Mouse (Mus musculus) forebrain, postnatal 0 days (tissue): ENCODE data around the gene Acot4. TPM values are rescaled to one million over a fixed set of nuclear protein-coding genes. Genes with fewer than 3 reads are reported as not detected.
"Not testable (repeated sequence)": the region's sequence is repeated elsewhere in the genome, so short reads cannot be mapped to it uniquely, and the experiment has no call there.

Experiments used
- ATAC-seq: fragments of 200-750 bp; cut with Nextera tagmentation; 2 replicates; pipeline ENCODE4 v1.8.0; 2017; ENCODE audit warnings: mild to moderate bottlenecking, moderate library complexity
- DNase-seq: peaks from one replicate; pipeline ENCODE4 v3.0.0-alpha.2; 2015
- H3K27ac ChIP-seq: fragments of 300-500 bp; sonication (generic); 2 replicates; pipeline ENCODE4 v1.5.1; 2014; ENCODE audit warnings: low read depth, mild to moderate bottlenecking, antibody characterized with exemption, low read length, moderate library complexity, mixed read lengths
- H3K27me3 ChIP-seq: fragments of 300-500 bp; sonication (generic); 2 replicates; pipeline ENCODE4 v1.6.1; 2014; ENCODE audit warnings: mild to moderate bottlenecking, low read length, mixed read lengths; ENCODE audit not compliant: insufficient read depth
- H3K36me3 ChIP-seq: fragments of 300-500 bp; sonication (generic); 2 replicates; pipeline ENCODE4 v1.6.1; 2014; ENCODE audit warnings: mild to moderate bottlenecking, moderate library complexity; ENCODE audit not compliant: insufficient read depth
- H3K4me1 ChIP-seq: fragments of 300-500 bp; sonication (generic); 2 replicates; pipeline ENCODE4 v1.6.1; 2014; ENCODE audit warnings: antibody characterized with exemption; ENCODE audit not compliant: insufficient read depth
- H3K4me2 ChIP-seq: fragments of 300-500 bp; sonication (generic); 2 replicates; pipeline ENCODE4 v1.6.1; 2014; ENCODE audit warnings: low read depth, mild to moderate bottlenecking, moderate library complexity
- H3K4me3 ChIP-seq: fragments of 300-500 bp; sonication (generic); 2 replicates; pipeline ENCODE4 v1.5.1; 2014; ENCODE audit warnings: low read depth, low read length, mixed read lengths
- H3K9ac ChIP-seq: fragments of 300-500 bp; sonication (generic); 2 replicates; pipeline ENCODE4 v1.6.1; 2014; ENCODE audit warnings: mild to moderate bottlenecking
- H3K9me3 ChIP-seq: fragments of 300-500 bp; sonication (generic); 2 replicates; pipeline ENCODE4 v1.6.1; 2016; ENCODE audit warnings: low read length
- CTCF ChIP-seq: sonication (generic); IDR thresholded peaks from 2 replicates; pipeline ENCODE4 v1.5.1; 2016; ENCODE audit warnings: antibody characterized with exemption, control low read depth, low read depth
- WGBS: fragments of 180-500 bp; shearing (Covaris S2); extraction: QIAGEN DNeasy Blood & Tissue Kit; methylation state at CpG from one replicate; pipeline ENCODE4 v1.1.7; 2014; 5-methylcytosine and 5-hydroxymethylcytosine counted together
- polyA plus RNA-seq: library from polyadenylated mRNA; unstranded; fragments of >200 nt; fragmentation: Nextera tagmentation; extraction: Ambion mirVana; gene quantifications from 2 replicates; pipeline ENCODE4 v1.2.1, GENCODE M21; 2015
- total RNA-seq: library from RNA; depleted of rRNA; stranded (reverse); fragments of >200 nt; gene quantifications from 2 replicates; pipeline ENCODE4 v1.2.3, GENCODE M21; 2014

Gene Acot4
- total and polyA plus RNA-seq, 2 experiments from 2014 or later: 0.86 to 1.1 TPM

DNA sequence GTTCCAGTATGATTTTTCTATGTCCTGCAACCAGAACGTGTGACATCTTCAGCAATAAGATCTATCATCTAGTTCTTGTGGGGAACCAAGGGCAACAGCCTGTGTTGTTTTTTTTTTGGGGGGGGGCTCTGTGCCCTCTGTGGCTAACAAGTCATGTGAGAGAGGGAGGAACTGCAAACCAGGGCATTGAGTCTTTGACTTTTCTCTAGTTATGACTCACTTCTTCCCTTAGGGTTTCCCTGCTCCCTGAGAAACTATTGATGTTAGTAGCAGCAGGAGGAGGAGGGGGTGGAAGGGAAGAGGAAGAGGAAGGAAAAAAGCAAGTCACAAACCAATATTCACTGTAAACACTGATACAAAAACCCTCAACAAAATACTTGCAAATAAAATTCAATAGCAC lies 34.3 kb upstream of the Acot4 start:
- no peak overlapping the region for H3K4me3 ChIP-seq
- no peak overlapping the region for H3K4me2 ChIP-seq
- H3K4me1 ChIP-seq: 0 out of 2 replicates have a peak, but pooled peaks cover 2% of the 10 kb centered on the region
- ATAC-seq (no peak), DNase-seq (no peak)
- H3K27me3 ChIP-seq: no peaks in the 10 kb centered on the region
- H3K36me3 ChIP-seq: no peaks in the 10 kb centered on the region
- H3K9ac ChIP-seq: no peak overlapping the region
- H3K9me3 ChIP-seq: no peaks in the 10 kb centered on the region
- 88% methylated on average over 1 of the region's 1 CpGs for WGBS
- no peak overlapping the region for H3K27ac ChIP-seq
- TF ChIP-seq CTCF: no peak

DNA sequence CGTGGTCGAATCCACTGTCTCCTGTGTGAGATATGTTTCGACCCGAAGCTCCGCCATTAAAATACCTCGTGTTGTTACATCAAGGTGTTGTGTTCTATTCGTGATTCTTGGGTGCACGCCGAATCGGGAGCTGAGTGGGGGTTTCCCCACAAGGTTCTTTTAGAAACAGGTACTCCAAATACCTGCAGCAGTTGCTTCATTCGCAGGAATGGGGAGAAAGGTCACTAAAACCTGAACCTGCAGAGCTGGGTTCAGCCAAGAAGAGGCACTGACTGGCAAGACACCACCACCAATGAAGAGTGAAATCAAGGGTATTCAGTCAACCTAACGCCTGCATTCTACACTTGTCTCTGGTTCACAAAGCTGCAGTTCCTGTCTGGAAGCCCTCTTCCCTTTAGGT lies 29.9 kb upstream of the Acot4 start:
- no peak overlapping the region for H3K4me2 ChIP-seq
- H3K36me3 ChIP-seq: no peaks in the 10 kb centered on the region
- no peak overlapping the region for H3K9ac ChIP-seq
- H3K4me3 ChIP-seq: no peak overlapping the region
- no peaks in the 10 kb centered on the region for H3K27me3 ChIP-seq
- H3K27ac ChIP-seq: peak overlapping the region; percentile 66
- ATAC-seq: no peak
- 87% methylated on average over 12 of the region's 12 CpGs for WGBS
- H3K4me1 ChIP-seq: peaks cover 16% of the 10 kb centered on the region
- no peaks in the 10 kb centered on the region for H3K9me3 ChIP-seq
- no peak for TF ChIP-seq CTCF
- no peak for DNase-seq

DNA sequence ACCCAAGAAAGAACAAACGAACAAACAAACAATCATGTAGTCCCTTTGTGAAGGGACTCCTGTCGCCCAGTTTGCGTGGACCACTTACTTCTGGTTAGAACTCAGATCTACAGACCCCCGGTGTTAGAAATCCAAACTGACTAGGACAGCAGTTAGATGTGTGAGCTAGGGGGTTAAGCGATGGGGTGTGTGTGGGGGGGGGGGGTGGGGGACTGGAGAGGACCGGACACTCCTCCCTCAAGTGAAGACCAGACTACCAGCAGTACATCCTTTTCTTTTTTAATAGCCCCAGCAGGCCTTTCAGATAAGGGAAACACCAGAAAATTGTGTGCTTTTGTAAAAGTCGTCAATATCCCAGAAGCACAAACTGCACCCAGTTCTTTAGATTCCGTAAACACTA lies 29.4 kb upstream of the Acot4 start:
- no peaks in the 10 kb centered on the region for H3K36me3 ChIP-seq
- H3K4me3 ChIP-seq: peak overlapping the region; percentile 48
- TF ChIP-seq CTCF: no peak
- DNase-seq (no peak), ATAC-seq (no peak)
- no peaks in the 10 kb centered on the region for H3K27me3 ChIP-seq
- H3K27ac ChIP-seq: peak overlapping the region; percentile 66
- H3K9ac ChIP-seq: peak overlapping the region; percentile 58; the same call in 1 of the 2 replicates
- H3K9me3 ChIP-seq: no peaks in the 10 kb centered on the region
- 34% methylated on average over 8 of the region's 8 CpGs for WGBS
- peaks cover 16% of the 10 kb centered on the region for H3K4me1 ChIP-seq
- H3K4me2 ChIP-seq: peak overlapping the region; percentile 54

DNA sequence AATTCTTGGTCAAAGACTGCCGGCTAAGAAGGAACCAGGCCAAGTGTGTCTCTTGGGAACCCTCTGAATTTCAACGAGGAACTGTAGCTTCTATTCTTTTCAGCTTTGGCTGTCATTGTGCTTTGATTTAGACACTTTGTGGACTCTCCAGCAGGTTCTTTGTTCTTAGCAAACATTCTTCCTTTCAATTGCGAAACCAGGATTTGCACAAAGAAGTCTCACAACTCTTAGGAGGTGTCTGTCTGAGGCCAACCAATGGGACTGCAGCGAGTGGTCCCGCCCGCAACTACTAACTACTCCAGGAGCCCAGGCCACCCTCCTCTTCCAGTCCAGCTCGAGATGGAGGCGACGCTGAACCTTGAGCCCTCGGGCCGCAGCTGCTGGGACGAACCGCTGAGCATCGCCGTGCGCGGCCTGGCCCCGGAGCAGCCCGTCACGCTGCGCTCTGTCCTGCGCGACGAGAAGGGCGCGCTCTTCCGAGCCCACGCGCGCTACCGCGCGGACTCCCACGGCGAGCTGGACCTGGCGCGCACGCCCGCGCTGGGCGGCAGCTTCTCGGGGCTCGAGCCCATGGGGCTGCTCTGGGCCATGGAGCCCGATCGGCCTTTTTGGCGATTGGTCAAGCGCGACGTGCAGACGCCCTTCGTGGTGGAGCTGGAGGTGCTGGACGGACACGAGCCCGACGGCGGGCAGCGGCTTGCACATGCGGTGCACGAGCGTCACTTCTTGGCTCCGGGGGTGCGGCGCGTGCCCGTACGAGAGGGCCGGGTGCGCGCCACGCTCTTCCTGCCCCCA lies 28.8 kb upstream of the Acot4 start, which contains the start of gene Acot1:
Gene Acot1 (plus strand): TSS at position 320 of the 795 bp plus-strand sequence.
- peak within 1 kb of the TSS; percentile 58 for H3K9ac ChIP-seq
- DNase-seq (peak; percentile 82), ATAC-seq (peak; percentile 94)
- not testable (repeated sequence) for H3K9me3 ChIP-seq, H3K36me3 ChIP-seq, H3K27me3 ChIP-seq
- H3K4me3 ChIP-seq: peak within 1 kb of the TSS; percentile 48
- H3K4me2 ChIP-seq: peak within 1 kb of the TSS; percentile 54
- peak within 1 kb of the TSS; percentile 66 for H3K27ac ChIP-seq
- peaks cover 16% of the 10 kb centered on the region for H3K4me1 ChIP-seq
- WGBS: under 1% methylated on average over 51 of the region's 70 CpGs

GRCm38 (mm10) chr12:84010201-84010600 lies 28.0 kb upstream of the Acot4 start:
- TF ChIP-seq CTCF: no peak
- peaks cover 16% of the 10 kb centered on the region for H3K4me1 ChIP-seq
- 0 out of 2 replicates have a peak overlapping the region, but pooled peaks have one; percentile 58 for H3K9ac ChIP-seq
- no peaks in the 10 kb centered on the region for H3K27me3 ChIP-seq
- H3K27ac ChIP-seq: 0 out of 2 replicates have a peak overlapping the region, but pooled peaks have one; percentile 15
- H3K9me3 ChIP-seq: no peaks in the 10 kb centered on the region
- WGBS: 54% methylated on average over 3 of the region's 3 CpGs
- H3K4me3 ChIP-seq: peak overlapping the region; percentile 48
- peak overlapping the region; percentile 54 for H3K4me2 ChIP-seq
- DNase-seq: no peak
- H3K36me3 ChIP-seq: no peaks in the 10 kb centered on the region
- no peak for ATAC-seq

- H3K9ac ChIP-seq: peak overlapping the region; percentile 19; the same call in 1 of the 2 replicates
- H3K36me3 ChIP-seq: no peaks in the 10 kb centered on the region
- TF ChIP-seq CTCF: 0 out of 2 replicates have a peak, but pooled peaks have one; percentile 9
- ATAC-seq (peak; percentile 78), DNase-seq (peak; percentile 88)
- peak overlapping the region; percentile 54 for H3K4me2 ChIP-seq
- peak overlapping the region; percentile 59; the same call in 1 of the 2 replicates for H3K27ac ChIP-seq
- peaks cover 16% of the 10 kb centered on the region for H3K4me1 ChIP-seq
- H3K27me3 ChIP-seq: no peaks in the 10 kb centered on the region
- WGBS: 12% methylated on average over 12 of the region's 12 CpGs
- no peaks in the 10 kb centered on the region for H3K9me3 ChIP-seq
- peak overlapping the region; percentile 48 for H3K4me3 ChIP-seq
Measured at GRCm38 (mm10) chr12:84011251-84012040, 26.7 kb upstream of the Acot4 start.
